Mouse (Mus musculus) hindbrain, embryonic 12.5 days (tissue): Measurements from ENCODE around the gene Nos1ap. TPM values are rescaled to one million over a fixed set of nuclear protein-coding genes. Genes with fewer than 3 reads are reported as not detected.

Experiments
- ATAC-seq: fragments of 200-750 bp; cut with Nextera tagmentation; 2 replicates; pipeline ENCODE4 v1.8.0; 2017; ENCODE audit warnings: moderate TSS enrichment; ENCODE audit not compliant: low FRiP score
- H3K27ac ChIP-seq: fragments of 300-500 bp; sonication (generic); 2 replicates; pipeline ENCODE4 v1.5.1; 2016; ENCODE audit warnings: mild to moderate bottlenecking
- H3K27me3 ChIP-seq: fragments of 300-500 bp; sonication (generic); 2 replicates; pipeline ENCODE4 v1.6.1; 2016; ENCODE audit warnings: mild to moderate bottlenecking
- H3K36me3 ChIP-seq: fragments of 300-500 bp; sonication (generic); 2 replicates; pipeline ENCODE4 v1.6.1; 2016; ENCODE audit warnings: mild to moderate bottlenecking
- H3K4me1 ChIP-seq: fragments of 300-500 bp; sonication (generic); 2 replicates; pipeline ENCODE4 v1.6.1; 2016
- H3K4me2 ChIP-seq: fragments of 300-500 bp; sonication (generic); replicated peaks from 2 replicates; pipeline ENCODE4 v1.6.1; 2016; ENCODE audit warnings: mild to moderate bottlenecking
- H3K4me3 ChIP-seq: fragments of 300-500 bp; sonication (generic); 2 replicates; pipeline ENCODE4 v1.5.1; 2016; ENCODE audit warnings: mild to moderate bottlenecking
- H3K9ac ChIP-seq: fragments of 300-500 bp; sonication (generic); 2 replicates; pipeline ENCODE4 v1.6.1; 2016; ENCODE audit warnings: mild to moderate bottlenecking, moderate library complexity
- H3K9me3 ChIP-seq: fragments of 300-500 bp; sonication (generic); replicated peaks from 2 replicates; pipeline ENCODE4 v1.6.1; 2016; ENCODE audit warnings: mild to moderate bottlenecking
- WGBS: fragments of 180-500 bp; shearing (Covaris S2); methylation state at CpG from one replicate; pipeline ENCODE4 v1.1.7; 2016; 5-methylcytosine and 5-hydroxymethylcytosine counted together
- polyA plus RNA-seq: library from polyadenylated mRNA; unstranded; fragments of >200 nt; fragmentation: Nextera tagmentation; extraction: Ambion mirVana; gene quantifications from 2 replicates; pipeline ENCODE4 v1.2.1, GENCODE M21; 2016

Nos1ap gene
- polyA plus RNA-seq, 1 experiment from 2014 or later, result 22.7 TPM

DNA sequence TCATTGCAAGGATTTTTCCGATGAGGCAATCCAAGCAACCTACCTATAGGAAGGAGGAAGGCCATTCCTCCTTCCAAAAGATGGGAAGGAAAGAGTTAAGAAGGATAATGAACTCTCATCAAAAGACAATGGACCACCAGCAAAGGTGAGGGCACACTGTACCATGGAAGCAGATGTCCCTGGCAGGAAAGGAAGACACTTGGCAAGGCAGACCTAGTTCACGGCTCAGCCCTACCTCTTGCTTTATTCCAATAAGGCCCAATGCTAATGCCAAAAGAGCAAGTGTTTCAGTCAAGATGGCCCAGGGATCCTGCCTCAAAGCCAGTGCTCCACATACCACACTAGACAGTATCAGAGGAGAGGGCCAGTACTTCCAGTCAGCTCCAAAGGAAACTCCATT is 58.4 kb downstream of the Nos1ap start:
- WGBS, result 96% methylated on average over 2 of the region's 2 CpGs
- Histone ChIP-seq H3K36me3 (no peaks in the 10 kb centered on the region), H3K4me3 (no peak overlapping the region), H3K4me1 (peaks cover 2% of the 10 kb centered on the region; the same call in 1 of the 2 replicates), H3K27ac (no peak overlapping the region), H3K9ac (no peak overlapping the region), H3K27me3 (no peaks in the 10 kb centered on the region), H3K4me2 (no peak overlapping the region), H3K9me3 (no peaks in the 10 kb centered on the region)
- ATAC-seq, result no peak

DNA sequence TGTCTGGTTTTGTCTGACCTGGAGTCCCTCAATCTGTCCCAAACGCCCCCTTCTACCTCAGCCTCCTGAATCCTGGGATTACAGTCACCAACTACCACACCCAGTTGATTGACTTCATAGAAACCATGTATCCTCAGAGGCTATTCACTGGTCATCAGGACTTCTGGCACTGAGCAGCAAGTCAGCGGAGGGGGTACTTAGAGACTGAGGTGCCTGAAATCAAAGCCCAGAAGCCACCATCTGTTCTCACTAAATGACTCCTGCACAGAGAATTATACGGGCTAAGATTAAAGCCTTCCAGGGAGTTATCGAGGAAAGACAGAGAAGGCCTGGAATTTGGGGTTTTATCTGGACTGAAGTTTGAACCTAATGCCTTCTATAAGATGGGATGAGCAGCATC is 59.2 kb downstream of the Nos1ap start:
- H3K9me3 ChIP-seq, result no peaks in the 10 kb centered on the region
- no peak for ATAC-seq
- no peak overlapping the region for H3K9ac ChIP-seq
- no peak overlapping the region for H3K4me2 ChIP-seq
- H3K27me3 ChIP-seq, result no peaks in the 10 kb centered on the region
- H3K27ac ChIP-seq, result no peak overlapping the region
- 80% methylated on average over 4 of the region's 4 CpGs for WGBS
- H3K4me3 ChIP-seq, result no peak overlapping the region
- H3K4me1 ChIP-seq, result peaks cover 2% of the 10 kb centered on the region; the same call in 1 of the 2 replicates
- H3K36me3 ChIP-seq, result no peaks in the 10 kb centered on the region

DNA sequence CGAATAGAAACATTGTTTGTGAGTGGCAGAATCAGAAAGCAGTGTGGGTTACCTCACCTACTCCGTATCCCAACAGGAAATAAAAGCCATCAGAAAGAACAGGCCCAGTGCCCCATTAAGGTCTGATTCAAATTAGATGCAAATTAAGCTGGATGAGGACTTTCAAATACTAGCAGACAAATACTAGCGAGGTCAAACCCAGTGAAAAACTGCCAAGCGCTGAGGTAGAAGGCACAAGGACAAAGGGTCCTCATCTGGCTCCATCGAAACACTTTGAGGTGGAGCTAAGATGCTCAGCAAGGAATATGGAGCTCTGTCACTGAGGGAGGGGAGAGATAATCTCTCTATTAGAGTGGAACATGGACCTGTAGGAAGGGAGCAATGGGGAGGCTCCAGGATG is 66.8 kb downstream of the Nos1ap start:
- Histone ChIP-seq H3K27ac (no peak overlapping the region), H3K9ac (no peak overlapping the region), H3K4me3 (no peak overlapping the region), H3K27me3 (no peaks in the 10 kb centered on the region), H3K9me3 (no peaks in the 10 kb centered on the region), H3K4me2 (no peak overlapping the region), H3K4me1 (peaks cover 17% of the 10 kb centered on the region), H3K36me3 (no peaks in the 10 kb centered on the region)
- WGBS, result 56% methylated on average over 5 of the region's 5 CpGs
- ATAC-seq, result no peak

DNA sequence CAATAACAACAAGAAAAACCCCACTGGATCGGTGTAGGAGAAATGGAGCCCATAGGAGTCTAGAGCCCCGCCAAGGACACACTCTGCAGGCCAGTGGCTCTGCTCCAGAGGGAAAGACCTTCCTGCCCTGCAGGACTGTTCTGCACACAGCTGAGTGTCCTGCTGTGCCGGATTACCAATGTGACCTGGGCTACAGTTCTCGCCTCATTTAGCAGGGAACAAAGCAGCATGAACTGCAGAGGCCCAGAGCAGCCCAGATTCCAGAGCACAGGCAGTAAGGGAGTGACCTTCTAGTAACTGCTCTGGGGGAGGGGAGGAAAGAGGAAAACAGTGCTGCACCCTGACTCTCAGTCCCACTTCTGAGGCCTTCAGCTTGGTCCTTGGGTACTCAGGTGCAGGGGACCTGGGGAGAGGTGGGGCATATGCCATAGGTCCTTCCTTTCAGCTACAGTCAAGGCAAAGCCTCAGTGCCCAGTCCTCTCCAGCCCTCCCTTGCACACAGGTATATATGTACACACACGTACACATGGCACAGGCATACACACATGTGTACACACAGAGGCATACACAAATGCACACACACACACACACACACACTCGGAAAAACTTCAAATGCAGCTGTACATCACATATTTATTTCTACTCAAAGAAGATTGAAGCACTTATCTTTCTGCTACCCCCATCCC is 68.0 kb downstream of the Nos1ap start:
- Histone ChIP-seq H3K9ac (no peak overlapping the region), H3K27me3 (no peaks in the 10 kb centered on the region), H3K4me3 (no peak overlapping the region), H3K36me3 (no peaks in the 10 kb centered on the region), H3K27ac (peak overlapping the region; percentile 52; the same call in 1 of the 2 replicates), H3K4me2 (no peak overlapping the region), H3K9me3 (no peaks in the 10 kb centered on the region), H3K4me1 (peaks cover 16% of the 10 kb centered on the region)
- peak; percentile 66; the same call in 1 of the 2 replicates for ATAC-seq
- WGBS, result 41% methylated on average over 6 of the region's 6 CpGs

DNA sequence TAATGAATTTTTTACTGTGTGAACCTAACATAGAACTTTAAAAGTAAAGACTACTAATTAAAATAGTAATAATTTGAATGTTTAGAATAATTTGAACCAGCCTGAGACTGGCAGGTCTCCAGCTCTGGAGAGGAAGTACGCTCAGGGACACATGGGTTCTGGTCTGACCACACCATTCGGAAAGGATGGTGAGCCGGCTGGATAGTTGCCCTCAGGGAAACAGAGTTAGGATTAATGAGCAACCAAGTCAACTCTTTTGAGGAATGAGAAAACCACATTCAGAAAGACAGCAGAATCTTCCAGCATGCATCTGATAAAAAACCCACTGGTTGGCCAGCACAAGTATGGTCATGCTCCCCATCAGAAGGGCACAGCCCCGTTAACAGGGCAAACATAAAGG is 69.5 kb downstream of the Nos1ap start:
- no peak overlapping the region for H3K4me3 ChIP-seq
- H3K36me3 ChIP-seq, result no peaks in the 10 kb centered on the region
- no peak for ATAC-seq
- no peak overlapping the region for H3K9ac ChIP-seq
- no peak overlapping the region for H3K27ac ChIP-seq
- H3K4me2 ChIP-seq, result no peak overlapping the region
- H3K4me1 ChIP-seq, result peaks cover 16% of the 10 kb centered on the region
- H3K27me3 ChIP-seq, result no peaks in the 10 kb centered on the region
- H3K9me3 ChIP-seq, result no peaks in the 10 kb centered on the region
- WGBS, result 91% methylated on average over 4 of the region's 4 CpGs

DNA sequence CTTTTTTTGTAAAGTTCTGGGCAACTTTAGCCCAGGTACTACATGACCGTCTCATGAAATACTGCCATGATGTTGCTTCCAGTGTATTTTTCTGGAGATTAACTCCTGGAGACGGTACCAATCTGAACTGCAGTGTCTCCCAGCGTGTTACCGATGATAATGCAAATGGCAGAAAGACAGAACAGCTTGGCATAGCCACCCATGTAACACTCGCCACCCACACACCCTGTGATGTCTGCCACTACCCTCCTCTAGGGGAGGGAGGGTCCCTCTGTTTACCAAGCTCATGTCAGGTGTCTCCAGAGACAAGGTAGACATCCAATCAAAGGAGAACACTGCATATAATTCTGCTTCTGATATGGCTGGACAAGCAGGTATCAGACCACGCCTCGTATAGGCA is 70.0 kb downstream of the Nos1ap start:
- Histone ChIP-seq H3K4me3 (no peak overlapping the region), H3K27me3 (no peaks in the 10 kb centered on the region), H3K4me2 (no peak overlapping the region), H3K36me3 (no peaks in the 10 kb centered on the region), H3K27ac (no peak overlapping the region), H3K9ac (no peak overlapping the region), H3K4me1 (peaks cover 16% of the 10 kb centered on the region), H3K9me3 (no peaks in the 10 kb centered on the region)
- ATAC-seq, result no peak
- 92% methylated on average over 7 of the region's 7 CpGs for WGBS

DNA sequence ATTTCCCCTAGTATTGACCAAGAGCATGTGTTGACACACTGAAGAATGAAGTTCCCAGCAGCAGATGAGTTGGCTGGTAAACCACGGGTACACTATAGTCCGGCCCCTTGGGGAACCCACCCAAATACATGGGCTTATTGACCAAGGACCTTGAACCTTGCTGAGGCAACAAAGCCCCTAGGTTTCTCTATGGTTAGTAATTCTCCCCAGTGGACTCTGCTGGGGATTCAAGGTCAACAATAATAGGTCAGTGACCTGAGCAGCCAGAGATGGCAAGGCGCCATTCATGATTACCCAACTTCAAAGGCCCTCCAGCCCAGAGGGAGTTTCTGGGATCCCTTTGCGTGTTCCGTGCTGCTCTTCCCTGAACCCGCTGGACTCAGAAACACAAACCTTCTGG is 73.5 kb downstream of the Nos1ap start:
- no peak for ATAC-seq
- WGBS, result 75% methylated on average over 6 of the region's 6 CpGs
- Histone ChIP-seq H3K9me3 (no peaks in the 10 kb centered on the region), H3K4me1 (peaks cover 12% of the 10 kb centered on the region), H3K4me2 (no peak overlapping the region), H3K4me3 (no peak overlapping the region), H3K9ac (no peak overlapping the region), H3K27ac (no peak overlapping the region), H3K27me3 (no peaks in the 10 kb centered on the region), H3K36me3 (no peaks in the 10 kb centered on the region)

DNA sequence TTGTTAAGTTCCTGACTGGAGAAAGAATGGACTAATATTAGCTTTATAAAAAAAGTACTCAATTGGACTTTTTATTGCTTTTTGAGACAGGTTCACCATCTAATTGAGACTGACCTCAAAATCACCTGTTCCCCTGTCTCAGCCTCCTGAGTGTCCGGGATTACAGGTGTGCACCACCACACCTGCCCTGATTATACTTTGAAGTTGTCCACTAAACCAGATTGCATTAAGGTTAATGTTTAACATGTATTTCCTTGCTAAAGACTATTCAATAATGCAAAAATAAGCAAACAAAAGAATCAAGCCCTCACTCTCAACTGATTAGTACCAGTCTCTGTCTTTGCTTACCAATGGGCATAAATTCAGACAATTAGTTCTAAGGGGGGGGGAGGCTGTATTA is 74.2 kb downstream of the Nos1ap start:
- Histone ChIP-seq H3K27ac (no peak overlapping the region), H3K9ac (no peak overlapping the region), H3K4me3 (no peak overlapping the region), H3K36me3 (no peaks in the 10 kb centered on the region), H3K9me3 (no peaks in the 10 kb centered on the region), H3K4me2 (no peak overlapping the region), H3K4me1 (peaks cover 12% of the 10 kb centered on the region; the same call in 1 of the 2 replicates), H3K27me3 (no peaks in the 10 kb centered on the region)
- 86% methylated on average over 1 of the region's 1 CpGs for WGBS
- no peak for ATAC-seq

DNA sequence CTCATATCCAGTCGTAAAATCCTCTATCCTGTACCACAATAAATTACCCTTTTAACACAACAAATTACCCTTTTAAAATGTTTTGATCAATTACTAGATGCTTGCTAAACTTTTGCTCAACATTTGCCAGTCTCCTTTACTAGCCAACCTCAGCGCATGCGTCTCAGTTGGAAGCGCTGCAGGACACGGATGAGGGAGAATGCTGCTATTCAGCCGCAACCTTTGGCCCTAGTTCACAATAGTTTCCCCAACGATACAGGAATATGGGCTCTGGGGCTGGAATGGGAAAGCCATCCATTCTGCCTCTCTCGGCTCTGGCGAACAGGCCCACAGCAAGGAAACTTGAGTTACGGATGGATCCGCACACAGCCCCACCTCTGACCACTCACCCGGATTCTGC is 75.4 kb downstream of the Nos1ap start:
- H3K36me3 ChIP-seq, result no peaks in the 10 kb centered on the region
- H3K9me3 ChIP-seq, result no peaks in the 10 kb centered on the region
- H3K27me3 ChIP-seq, result no peaks in the 10 kb centered on the region
- H3K4me3 ChIP-seq, result no peak overlapping the region
- no peak overlapping the region for H3K4me2 ChIP-seq
- 53% methylated on average over 12 of the region's 12 CpGs for WGBS
- ATAC-seq, result no peak
- peaks cover 12% of the 10 kb centered on the region; the same call in 1 of the 2 replicates for H3K4me1 ChIP-seq
- H3K9ac ChIP-seq, result no peak overlapping the region
- H3K27ac ChIP-seq, result no peak overlapping the region

DNA sequence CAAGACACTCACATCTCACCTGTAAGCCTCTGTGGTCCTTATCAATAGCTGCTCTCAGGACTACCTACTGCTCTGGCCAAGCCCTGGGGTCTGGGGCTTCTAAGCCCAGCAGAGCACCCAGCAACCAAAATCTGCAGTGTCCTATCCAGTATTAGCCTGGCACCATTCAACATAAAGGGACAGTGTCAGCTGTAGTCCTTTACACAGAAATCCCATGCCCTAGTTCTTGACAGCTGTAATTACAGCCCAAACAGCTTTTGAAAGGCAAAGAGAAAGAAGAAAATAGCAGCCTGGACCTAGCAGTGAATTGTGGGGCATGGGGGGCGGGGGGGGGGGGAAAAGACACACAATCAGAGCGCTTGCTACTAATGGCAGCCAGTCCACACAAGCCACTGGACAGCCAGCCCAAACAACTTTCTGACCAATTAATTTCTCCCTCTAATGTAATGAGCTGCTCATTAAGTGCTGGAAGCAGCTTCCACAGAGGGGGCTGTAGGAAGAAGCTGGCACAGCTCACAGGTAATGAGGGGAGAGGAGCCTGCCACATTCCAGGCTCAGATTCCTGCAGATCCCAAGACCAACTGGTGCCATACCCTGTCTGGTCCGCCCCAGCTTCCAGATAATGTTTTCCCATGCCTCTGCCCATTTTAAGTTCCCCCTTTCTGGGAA is 77.1 kb downstream of the Nos1ap start:
- Histone ChIP-seq H3K27ac (no peak overlapping the region), H3K9ac (no peak overlapping the region), H3K36me3 (no peaks in the 10 kb centered on the region), H3K4me3 (no peak overlapping the region), H3K27me3 (no peaks in the 10 kb centered on the region), H3K4me2 (no peak overlapping the region), H3K4me1 (peaks cover 12% of the 10 kb centered on the region; the same call in 1 of the 2 replicates), H3K9me3 (no peaks in the 10 kb centered on the region)
- WGBS, result 66% methylated on average over 2 of the region's 3 CpGs
- 0 out of 2 replicates have a peak, but pooled peaks have one; percentile 29 for ATAC-seq

DNA sequence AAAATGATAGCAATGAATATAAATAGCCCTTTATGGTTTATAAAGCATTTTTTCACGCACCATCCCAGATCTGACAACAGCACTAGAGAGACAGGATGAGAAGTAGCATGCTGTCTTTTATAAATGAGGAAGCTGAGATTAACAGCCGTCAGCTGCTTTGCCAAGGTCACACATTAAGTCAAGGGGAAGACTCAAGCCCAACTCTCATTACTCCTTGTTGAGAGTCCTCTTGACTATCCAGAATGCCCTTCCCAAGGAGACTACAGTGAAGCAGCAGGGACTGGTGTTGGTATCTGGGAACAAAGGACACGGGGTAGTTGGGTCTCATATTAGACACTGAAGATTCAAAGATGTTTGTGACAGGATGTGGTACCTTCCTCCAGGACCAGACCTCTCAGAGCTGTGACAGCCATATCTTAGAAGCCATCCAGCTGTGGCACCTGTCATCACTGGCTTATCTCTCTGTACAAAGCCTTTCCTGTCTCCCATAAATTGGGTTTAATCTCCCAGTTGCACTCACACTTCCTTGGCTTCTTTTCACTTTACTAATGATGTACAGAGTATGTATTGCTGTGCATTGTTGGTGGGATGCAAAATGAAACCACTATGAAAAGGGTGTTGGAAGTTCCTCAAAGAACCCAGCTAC is 78.9 kb downstream of the Nos1ap start:
- WGBS, result 81% methylated on average over 3 of the region's 3 CpGs
- H3K4me2 ChIP-seq, result no peak overlapping the region
- H3K4me1 ChIP-seq, result peaks cover 12% of the 10 kb centered on the region; the same call in 1 of the 2 replicates
- no peak for ATAC-seq
- no peak overlapping the region for H3K27ac ChIP-seq
- H3K36me3 ChIP-seq, result no peaks in the 10 kb centered on the region
- H3K9ac ChIP-seq, result no peak overlapping the region
- no peaks in the 10 kb centered on the region for H3K9me3 ChIP-seq
- H3K4me3 ChIP-seq, result no peak overlapping the region
- H3K27me3 ChIP-seq, result no peaks in the 10 kb centered on the region

DNA sequence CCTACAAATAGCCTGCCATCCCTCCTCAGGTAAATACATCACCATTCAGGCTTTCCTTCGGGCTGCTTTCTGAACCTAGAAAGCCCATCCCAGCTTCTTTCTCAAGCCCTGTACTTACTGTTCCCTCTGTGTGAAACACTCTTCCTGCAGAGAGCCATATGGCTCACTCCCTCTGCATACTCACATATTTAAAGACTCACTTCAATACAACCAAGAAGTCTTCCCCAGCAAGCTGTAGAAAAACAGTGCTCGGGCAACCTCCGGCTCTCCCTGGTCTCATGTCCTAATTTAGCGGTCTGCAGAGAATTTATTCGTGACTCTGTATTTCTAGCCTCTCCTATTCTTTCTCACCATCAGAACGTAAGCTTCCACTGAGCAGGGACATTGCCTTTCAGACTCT is 83.4 kb downstream of the Nos1ap start:
- no peak for ATAC-seq
- no peaks in the 10 kb centered on the region for H3K27me3 ChIP-seq
- H3K9ac ChIP-seq, result no peak overlapping the region
- H3K9me3 ChIP-seq, result no peaks in the 10 kb centered on the region
- H3K36me3 ChIP-seq, result no peaks in the 10 kb centered on the region
- H3K4me3 ChIP-seq, result no peak overlapping the region
- no peak overlapping the region for H3K27ac ChIP-seq
- 64% methylated on average over 6 of the region's 6 CpGs for WGBS
- H3K4me1 ChIP-seq, result peaks cover 17% of the 10 kb centered on the region
- H3K4me2 ChIP-seq, result no peak overlapping the region
